Mouse (Mus musculus) ovary, postnatal 14 days (tissue): ENCODE measurements at regions not wholly inside any gene's neighbourhood (a gene's known extent, or its start where the extent isn't known, plus 50 kb on each side); places are given as distances from the start of the nearest gene placed in this dataset.

Experiments
- DNase-seq: peaks from one replicate; pipeline ENCODE4 v3.0.0; 2022; ENCODE audit warnings: low spot score

DNA sequence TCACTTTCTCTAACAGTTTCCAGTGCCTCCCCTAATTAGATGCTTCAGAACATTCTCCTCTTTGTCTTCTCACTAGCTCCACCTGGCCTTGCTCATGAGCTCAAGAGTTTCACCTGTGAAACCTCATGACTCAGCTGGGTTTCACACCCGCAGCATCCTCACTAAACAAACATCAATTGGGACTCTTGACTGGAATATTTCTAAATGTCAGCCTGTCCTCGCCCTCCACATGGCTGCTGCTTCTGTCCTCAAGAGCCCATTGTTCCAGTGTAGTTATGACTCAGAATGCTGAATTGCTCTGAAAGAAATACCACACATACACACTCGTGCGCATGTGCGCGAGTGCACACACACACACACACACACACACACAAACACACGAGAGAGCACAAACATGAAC lies 407.2 kb downstream of the Prss52 start:
- no peak for DNase-seq

DNA sequence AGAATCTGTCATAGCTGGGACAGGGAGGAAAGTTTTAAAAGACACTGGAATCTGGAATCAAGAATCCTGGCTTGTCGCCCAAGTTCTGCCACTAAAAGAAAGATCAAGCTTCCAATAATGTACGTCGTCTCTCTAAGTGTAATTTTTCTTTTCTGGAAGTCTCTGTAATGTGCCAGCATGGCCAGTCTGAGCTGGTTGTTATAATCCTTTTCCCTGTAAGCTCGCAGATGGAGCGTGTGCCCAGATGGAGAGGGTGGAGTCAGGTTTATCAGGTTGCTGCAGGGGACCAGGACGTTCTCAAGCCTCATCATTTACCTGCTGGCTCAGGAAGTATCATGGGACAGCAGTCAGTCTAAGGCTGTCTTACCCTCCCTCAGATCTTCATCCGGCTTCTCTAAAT lies 408.6 kb downstream of the Prss52 start:
- no peak for DNase-seq

DNA sequence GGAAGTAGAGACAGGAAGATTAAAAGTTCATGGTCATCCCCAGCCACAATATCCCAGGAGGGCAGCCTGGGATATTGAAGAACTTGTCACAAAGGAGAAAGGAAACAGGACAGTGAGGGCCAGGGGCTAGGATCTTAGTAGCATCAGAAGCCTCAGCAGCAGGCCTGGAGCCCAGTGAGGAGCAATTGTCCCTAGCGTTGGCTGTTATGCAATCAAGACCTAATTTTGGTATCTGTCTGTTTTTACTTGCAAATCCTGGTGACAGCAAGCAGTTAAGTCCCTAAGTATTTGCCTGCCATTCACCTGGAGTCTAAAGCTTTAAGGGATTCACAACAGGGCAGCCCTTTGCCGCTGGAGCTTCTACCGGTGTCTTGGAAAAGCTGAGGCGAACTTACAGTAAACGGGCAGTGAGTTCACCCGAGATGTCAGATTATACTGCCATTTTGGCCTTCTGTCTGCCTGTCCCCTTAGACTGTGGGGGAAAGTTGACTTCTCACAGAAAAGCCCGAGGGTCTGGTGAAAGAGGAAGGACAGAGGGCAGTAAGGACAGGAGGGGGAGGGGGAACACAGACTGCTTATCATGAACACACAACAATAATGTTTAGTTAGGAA lies 413.6 kb downstream of the Prss52 start:
- no peak for DNase-seq

DNA sequence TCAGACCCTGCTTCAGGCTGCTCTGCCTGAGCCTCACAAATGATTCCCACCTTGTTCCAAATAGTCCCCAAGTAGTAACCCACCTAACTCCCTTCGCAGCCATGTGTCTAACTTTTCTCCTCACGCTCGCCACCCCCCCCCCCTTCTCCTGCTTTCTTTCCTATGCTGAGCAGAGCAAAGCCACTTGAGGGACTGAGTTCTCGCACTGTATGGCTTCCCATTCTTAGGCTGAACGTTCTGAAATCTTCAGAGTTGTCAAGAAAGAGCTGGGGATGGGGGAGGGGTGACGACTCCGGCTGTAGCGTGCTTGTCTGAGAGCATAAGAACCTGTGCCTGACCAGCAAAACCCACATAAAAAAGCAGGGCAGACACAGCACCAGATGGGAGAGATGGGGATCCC lies 420.6 kb downstream of the Prss52 start:
- no peak for DNase-seq

DNA sequence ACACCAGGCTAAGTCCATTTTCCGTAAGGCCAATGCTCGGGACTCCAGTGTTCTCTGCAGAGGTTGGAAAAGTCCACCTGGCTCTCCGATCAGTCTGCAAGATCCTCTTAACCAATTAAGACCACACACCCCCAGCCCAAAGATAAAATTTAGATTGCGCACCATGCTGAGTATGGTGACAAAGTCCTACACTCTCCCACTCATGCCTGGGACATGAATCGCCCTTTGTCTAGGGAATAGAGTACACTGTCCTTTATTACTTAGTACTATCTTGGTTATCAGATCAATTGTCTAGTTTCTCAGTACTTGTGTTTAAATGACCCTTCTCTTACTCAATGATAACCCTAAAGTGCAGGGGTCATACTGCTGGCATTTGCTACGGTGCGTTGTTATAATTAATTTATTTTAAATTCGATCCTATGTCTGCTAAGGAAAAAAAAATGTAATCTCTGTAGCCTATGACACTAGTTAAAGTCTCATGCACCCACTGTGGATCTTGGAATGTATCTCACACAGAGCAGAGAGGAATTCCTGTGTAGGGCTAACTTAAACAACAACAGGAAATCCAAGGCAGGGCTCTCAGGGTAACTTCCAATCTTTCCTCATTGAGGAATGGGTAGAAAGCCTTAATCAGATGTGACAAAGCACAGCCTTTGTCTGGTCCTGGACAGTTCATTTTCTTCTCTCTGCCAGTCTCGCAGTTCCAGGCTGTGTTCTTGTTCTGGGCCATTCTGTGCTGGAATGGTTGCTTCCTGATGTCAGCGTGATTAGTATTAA lies 421.4 kb downstream of the Prss52 start:
- no peak for DNase-seq

DNA sequence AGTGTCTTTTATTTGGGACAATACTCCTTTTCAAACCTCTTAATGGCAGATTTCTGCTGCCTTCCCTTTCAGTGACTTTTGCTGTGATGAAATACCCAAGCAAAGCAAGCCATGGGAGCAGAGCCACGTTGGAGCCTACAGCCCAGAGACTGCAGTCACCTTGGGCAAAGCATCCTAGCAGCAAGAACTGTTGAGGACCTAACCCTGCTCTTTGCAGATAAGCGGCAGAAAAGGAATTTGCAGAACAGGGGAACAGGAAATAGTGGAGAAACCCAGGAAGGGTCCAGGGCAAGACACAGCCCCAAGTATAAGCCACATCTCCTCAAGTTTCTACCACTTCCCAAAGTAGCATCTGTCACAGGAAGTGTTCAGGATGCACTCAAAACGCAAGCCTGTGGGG lies 426.5 kb downstream of the Prss52 start:
- no peak for DNase-seq

DNA sequence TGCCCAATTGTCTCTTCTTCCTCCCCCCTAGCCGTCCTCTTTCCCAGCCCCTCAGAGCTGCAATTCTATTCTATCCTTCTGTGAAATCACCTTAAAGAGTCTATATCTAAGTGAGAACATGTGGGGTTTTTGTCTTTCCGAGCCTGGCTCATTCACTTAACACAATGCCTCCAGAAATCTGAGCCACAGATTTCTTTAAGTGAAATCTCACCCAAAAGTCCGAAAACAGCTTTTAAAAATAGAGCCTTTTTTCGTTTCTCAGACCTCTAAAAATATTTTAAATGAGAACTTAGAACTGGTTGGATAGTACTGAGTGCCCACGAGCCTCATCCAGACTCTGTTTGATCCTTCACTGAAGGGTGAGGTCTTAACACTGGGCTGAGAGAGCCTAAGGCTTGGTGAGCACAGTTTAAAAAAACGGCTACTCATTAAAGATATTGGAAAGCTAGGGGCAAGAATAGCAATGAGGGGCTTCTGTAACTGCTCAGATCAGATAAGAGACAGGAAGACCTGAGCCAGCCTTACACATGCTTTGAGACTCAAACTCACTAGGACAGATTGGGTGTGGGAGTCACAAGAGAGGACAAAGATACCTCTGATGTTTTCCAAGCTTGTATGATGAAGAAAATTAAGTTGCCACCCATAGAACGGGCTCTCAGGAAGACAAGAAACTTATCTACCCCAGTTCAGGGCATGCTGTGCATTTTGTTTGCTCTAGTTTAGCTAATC lies 427.3 kb downstream of the Prss52 start:
- no peak for DNase-seq

DNA sequence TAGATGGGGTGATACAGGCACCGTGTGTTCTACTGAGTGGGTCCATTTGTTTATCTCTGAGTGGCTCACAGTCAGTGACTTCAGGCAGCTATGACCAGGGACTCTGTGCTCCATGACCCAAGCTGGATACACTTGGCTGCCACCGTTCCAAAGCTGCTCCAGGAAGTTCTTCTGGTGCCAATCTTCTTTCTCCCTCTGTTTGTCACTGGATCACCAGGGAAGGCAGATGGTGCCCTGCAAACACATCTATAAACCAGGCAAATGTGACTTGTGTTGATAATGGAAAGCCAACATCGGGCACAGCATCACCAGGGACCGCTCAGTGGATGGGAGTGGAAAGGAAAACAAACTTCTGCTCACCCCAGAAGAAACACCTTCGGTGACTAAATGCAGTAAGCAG lies 428.3 kb downstream of the Prss52 start:
- DNase-seq, result no peak

DNA sequence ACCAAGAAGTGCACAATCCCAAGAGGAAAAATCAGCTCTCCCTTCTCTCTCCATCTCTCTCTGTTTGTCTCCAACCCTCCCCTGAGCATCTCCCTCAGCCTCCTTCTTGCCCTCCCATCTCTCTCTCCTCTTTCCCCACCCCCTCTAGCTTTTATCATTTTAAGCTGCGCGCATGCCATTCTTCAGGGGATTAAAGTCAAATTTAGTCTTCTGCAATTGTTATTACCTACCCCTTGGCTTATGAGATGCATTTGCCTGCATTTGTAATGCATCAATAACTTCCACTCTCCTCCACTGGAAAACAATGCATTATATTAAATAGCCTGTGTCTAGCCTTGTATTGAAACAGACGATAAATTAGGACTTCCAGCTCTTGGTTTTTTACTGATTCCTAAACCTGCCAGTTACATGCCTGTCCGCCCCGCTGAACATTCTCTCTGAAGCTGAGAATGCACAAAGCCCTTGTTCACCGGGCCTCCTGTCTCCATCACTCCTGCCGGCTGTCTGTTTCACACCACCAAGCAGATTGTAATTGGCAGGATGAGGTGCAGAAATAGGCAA lies 429.6 kb downstream of the Prss52 start:
- no peak for DNase-seq

DNA sequence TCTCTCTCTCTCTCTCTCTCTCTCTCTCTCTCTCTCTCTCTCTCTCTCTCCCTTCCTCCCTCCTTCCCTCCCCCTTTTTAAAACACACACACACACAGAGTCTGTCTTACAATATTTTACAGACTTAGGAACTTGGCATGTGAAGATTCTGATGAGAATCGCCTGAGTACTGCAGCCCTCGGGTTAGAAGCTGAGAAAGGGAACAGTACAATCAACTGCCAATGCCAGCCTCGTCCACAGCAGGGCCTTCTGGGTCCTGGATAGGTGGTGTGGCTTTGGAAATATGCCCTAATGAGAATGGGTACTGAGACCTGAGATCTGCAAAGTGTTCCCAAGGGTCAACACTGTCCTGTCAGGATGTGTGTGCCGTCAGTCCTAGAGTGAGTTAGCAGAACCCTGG lies 430.1 kb downstream of the Prss52 start:
- no peak for DNase-seq

DNA sequence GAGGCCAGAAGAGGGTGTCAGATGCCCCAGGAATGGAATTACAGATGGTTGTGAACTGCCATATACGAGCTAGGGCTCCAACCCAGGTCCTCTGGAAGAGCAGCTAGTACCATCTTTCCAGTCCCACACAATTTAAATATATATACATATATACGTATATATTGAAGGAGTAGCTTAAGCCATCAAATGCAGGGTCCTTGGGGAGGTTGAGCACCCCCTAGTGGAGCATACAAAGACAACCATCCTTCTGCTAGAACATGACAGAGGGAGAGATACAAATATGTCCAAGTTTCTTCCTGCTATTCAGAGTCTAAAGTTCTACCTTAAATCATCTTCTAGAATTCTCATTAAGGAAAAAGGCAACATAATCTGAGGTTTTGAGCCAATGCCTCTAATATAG lies 435.4 kb downstream of the Prss52 start:
- DNase-seq, result no peak

DNA sequence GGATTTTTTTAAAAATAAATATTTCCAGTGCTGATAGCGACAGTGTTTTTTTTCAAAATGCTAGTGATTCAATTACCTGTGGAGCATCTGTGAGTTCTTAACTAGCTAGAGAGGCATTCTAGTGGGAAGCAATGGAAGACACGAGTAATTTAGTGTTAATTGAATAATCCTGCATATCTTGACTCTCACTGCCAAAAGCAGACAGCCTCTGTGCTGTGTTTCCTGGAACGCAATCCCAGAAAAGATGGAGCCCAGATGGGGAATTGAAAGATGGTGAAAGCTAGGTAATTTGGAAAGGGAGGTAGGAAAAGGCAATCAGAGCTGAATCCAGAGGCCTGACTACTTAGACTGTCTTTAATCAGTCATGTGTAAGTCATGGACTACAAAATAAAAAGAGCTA lies 441.0 kb downstream of the Prss52 start:
- no peak for DNase-seq

DNA sequence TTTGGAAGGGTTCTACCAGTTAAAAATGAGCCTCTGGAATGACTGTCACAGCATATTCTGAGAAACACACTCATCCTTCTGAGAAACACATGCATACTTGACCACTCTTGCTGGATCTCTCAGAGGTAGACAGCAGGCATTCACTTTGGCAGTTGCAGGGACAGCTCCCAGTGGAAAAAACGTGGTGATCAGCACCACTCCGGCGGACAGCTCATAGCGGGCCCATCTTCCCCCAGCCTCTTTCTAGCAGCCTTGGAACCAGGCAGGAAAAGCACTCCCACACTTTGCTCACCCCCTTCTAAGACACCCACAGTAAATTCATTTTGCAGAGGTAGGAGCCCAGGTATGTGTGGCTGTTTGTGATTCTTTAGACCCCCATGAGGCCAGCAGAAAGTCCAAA lies 442.7 kb downstream of the Prss52 start:
- peak; percentile 51 for DNase-seq

DNA sequence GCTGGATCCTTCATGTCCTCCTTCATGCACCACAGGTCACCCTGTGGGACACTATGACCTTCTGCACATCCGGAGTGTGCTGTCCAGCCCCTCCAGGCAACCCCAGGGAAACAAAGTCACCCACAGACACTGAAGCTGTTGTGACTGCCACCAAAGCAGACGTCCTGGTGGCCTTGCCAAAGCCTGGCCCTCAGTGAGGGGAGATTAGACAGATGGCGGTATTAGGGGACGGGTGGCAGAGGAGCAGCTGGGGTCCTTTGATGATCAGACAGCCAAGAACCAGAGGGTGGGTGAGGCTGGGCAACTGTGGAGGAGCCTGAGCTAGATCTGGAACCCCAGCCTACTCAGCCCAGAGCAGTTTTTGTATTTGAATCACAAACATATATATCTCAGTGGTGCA lies 448.9 kb downstream of the Prss52 start:
- no peak for DNase-seq

DNA sequence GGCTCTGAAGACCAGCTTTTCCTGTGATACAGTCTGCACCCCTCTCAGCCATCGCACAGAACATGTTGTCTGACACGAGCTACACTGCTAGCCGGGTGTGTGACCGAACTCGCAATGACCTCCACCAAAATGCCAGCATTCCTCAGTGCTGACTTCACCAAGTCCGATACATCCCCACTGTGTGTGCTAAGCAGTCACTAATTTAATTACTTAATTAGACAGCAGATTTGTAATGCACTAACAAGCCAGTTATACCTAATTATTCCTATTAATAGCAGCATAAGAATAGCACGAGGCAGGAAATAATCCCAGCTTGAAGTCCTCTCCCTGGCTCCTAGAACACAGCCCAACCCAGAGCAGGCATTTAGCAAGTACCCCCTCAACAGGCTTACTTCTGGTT lies 452.0 kb downstream of the Prss52 start:
- no peak for DNase-seq

DNA sequence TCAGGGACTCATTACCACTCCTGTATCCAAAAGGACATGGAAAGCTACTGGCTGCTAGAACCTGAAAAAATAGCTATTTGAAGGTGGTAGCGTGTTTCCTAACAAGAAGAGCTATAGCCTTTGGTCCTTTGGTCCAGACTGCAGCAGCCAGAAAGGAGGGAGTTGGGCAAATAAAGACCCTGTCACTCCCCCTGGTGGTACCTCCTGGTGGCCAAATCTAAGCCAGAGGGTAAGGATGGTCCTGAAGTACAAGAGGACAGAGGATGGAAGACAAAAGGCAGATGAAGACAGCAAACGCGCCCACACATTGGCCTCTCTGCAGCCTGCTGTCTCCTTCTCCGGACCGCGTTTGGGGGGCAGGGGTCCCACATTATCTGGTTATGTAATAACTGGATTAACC lies 453.4 kb downstream of the Prss52 start:
- DNase-seq, result no peak

DNA sequence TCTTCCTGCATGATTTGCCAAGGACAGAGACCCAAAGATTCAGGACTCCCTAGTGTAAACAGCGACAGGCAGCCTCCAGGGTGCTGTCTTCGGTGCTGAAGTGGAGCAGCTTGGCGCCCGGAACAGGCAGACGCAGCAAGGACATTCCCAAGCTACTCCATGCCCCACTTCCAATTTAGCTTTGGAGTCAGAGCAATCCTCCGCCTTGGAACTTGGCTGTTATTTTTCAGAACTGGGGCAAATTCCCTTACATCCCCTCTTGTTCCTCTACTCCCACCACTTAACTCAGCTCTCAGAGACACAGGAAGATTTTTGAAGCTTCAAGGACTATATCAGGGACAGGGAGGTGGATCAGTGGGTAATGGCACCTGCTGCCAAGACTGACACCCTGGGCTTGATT lies 464.6 kb downstream of the Prss52 start:
- DNase-seq, result peak; percentile 36

DNA sequence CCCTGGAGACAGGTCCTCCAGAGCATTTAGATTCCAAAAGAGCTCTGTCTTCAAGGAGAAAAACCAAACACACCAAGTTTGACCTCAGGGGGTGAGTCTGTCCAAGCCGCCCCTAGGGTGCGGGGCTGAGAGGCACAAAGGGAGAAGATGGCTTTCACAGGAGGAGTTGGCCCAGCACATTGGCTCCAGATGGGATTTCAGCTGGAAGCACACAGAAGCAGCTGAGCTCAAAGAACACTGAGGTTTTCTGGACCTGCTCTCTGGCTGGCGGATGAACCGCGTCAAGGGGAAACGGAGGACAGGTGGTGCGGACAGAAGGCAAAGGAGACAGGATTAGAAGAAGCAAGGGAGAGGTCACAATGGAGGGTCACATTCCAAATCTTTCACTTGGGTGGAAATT lies 466.9 kb downstream of the Prss52 start:
- no peak for DNase-seq

DNA sequence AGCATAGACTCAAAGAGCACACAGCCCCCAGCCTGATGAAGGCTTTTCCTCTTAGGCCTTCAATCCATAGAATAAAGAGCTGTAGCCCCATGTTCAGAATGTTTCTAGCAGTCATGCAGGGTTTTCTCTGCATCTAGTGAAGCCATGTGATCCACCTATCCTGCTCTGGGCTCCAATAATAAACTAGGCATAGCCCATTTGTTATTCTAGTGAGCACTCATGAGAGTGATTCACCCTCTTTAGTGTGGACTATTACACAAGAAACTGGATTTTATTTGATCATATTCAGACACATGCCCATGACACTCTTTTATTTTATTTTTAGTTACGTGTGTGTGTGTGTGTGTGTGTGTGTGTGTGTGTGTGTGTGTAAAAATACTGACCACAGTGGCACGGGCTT lies 468.7 kb downstream of the Prss52 start:
- DNase-seq, result no peak

DNA sequence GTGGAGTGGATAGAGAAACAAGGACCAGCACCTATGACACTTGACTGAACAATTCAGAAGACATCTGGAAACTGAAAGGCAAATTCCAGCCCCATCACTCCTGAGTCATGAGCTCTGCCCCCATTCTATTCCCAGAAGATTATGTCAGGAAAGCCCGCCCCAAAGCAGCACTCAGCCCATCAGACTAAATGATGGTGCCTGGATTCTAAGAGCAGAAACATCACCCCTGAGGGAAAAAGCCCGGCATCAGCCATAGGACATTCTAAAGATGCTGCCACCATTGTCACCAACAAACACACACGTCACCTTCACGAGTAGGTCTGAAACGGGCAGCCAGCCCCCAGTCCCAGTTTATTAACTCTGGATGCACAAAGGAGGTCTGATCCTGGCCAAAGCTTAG lies 469.7 kb downstream of the Prss52 start:
- no peak for DNase-seq

DNA sequence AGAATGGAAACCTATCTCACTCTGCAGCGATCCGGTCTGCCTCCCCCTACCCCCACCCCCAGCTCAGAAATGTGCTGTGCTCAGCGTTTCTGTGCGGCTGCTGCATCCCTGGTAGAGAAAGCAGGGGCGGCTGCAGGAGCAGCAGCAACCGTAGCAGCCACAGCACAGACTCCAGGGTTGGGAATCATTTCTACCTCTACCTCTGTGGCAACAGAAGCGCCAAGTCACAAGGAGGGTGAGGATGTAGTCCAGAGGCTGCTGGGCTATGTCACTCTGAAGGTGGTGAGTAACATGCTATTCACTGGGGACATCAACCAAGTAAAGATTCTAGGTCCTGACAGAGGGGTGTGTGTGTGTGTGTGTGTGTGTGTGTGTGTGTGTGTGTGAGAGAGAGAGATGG lies 470.2 kb downstream of the Prss52 start:
- no peak for DNase-seq

DNA sequence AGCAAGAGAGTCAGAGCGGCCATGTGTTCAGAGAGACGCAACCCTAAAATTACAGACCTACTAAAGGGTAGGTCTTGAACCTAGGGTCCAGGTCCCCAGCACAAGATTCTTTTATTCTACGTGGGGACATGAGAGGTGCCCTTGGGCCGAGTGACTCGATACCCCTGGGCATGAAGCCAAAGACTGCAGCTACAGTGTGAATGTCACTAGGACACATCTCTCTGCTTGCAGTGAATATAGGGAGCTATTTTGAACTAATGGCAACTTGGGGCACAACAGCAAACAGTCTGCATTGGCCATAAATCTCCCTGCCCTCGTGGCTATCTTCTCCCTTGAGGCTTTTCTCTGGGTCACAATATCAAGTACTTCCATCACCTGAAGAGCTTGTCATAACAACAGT lies 470.7 kb downstream of the Prss52 start:
- DNase-seq, result no peak

DNA sequence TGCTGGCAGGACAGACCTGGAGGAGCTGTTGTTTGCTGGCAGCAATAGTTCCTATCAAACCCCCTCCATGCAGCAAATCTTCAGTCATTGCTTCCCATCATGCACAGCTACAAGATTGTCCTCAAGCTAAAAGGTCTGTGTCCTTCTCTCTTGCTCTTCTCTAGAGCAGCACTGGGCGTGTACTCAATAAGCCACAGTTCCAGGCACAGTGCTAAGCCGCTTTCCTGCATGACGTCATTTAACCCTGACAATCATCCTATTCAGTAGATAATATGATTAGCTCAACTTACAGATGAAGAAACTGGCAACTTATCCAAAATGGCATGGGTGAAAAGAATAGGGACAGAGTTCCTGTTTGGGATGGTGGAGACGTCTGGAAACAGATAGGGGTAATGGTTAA lies 471.9 kb downstream of the Prss52 start:
- no peak for DNase-seq
